Mouse (Mus musculus) CD4-positive, CD25-positive, alpha-beta regulatory T cell, adult 2 months (primary cell): Measurements from ENCODE around the gene Tmem120b.

Experiments used
- DNase-seq: peaks from one replicate; pipeline ENCODE4 v3.0.0-alpha.2; 2012; ENCODE audit warnings: low read depth, low spot score

The Tmem120b gene

DNA sequence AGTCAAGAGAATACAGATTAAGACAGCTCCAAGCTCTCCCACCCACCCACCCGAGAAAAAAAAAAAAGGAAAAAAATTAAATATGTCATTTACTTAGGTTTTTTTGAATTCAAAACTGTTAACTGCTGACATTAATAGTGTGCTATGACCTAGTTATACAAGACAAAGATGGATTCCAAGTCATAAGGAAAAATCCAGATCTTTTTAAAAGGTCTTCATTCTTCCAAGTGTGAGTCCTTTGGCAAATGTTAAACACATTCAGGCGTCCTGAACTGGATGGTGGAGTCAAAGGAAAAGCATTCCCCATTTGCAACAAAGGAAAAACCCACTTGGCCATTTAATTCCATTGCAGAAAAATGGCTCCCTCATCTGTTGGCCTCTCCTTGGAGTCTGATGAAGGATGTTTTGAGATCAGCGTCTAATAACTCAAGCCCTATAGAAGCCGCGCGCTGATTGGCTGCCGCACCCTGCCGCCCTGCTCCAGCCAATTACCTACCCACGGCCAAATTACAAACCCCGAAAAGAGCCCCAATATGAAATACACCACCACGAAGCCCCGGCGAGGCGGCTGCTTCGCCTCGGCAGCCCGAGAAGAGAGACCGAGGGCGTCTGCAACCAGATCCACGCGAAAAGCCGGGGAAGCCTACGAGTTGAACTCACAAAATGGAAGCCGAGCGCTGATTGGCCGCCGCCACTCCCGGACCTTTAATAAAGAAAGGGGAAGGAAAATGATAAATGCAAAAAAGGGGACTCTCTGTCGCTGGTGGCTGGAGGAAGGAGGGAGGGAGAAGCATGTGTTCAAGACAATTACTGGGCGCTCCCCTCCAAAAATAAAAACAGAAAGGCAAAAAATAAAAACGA lies 72.7 kb downstream of the Tmem120b start:
- peak; percentile 92 for DNase-seq

DNA sequence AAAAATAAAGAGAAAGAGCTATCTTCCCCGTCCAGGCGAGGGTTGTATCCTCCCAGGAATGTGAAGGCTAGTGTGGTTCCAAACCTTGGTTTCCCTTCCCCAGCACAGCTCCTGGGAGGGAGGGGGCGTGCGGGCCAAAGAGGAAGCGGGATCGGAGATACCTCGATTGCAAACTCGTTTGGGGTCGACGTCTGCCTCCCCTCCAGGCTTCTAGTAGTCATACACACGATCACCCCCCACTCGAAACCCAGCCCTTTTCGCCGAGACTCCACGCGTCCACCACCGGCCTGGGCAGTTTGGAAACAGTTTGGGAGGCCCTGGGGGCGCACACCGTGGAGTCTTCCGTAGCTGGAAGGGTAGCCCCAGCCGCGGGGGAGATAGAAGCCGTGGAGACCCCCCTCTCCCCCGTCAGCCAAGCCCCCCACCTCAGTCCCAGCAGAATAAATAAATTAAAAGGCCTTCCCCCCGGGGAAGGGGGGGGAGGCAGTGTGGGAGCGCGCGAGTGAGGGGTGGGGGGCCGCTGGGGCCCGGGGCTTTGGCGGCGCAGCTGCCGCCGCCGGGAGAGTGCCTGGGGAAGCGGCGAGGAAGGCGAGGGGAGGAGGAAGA lies 73.4 kb downstream of the Tmem120b start:
- DNase-seq, result peak; percentile 61

DNA sequence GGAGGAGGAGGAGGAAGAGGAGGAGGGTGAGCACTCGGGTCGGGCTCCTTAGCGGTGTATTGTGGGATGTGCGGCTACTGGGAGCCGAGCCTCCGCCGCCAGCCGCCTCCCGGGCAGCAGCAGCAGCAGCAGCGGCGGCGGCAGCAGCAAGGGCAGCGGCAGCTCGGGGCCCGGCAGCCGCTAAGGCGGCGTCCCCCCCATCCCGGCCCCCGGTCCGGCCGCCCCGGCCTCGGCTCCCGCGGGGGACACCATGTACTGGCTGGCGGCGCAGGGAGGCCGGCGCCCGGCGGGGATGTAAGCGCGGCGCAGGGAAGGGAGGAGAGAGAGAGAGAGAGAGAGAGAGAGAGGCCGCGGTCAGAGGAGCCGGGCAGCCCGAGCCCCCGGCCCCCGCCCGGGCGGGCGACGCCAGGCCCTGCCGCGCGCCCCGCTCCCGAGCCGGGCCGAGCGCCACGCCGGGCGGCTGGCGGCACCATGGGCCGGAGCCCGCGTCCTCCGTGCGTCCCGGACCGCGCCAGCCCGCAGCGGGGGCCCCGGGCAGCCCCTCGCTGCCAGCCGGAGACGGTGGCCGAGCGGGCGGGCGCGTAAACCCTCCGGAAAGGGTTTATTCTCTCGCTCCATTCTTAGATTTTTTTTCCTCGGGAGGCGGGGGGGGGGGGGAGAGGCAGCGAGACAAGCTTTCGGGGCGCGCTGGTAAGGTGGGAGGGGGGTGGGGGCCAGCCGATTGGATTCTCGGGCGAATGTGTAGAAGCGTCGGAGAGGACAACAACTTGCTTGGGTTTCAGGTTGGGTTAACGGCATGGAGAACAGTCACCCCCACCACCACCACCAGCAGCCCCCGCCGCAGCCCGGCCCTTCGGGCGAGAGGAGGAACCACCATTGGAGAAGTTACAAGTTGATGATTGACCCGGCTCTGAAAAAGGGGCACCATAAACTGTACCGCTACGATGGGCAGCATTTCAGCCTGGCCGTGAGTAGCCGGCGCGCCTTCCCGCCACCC lies 74.2 kb downstream of the Tmem120b start, which contains the start of gene Setd1b:
TSS of gene Setd1b (plus strand) at position 33 of the 997 bp plus-strand sequence.
- peak; percentile 74 for DNase-seq

DNA sequence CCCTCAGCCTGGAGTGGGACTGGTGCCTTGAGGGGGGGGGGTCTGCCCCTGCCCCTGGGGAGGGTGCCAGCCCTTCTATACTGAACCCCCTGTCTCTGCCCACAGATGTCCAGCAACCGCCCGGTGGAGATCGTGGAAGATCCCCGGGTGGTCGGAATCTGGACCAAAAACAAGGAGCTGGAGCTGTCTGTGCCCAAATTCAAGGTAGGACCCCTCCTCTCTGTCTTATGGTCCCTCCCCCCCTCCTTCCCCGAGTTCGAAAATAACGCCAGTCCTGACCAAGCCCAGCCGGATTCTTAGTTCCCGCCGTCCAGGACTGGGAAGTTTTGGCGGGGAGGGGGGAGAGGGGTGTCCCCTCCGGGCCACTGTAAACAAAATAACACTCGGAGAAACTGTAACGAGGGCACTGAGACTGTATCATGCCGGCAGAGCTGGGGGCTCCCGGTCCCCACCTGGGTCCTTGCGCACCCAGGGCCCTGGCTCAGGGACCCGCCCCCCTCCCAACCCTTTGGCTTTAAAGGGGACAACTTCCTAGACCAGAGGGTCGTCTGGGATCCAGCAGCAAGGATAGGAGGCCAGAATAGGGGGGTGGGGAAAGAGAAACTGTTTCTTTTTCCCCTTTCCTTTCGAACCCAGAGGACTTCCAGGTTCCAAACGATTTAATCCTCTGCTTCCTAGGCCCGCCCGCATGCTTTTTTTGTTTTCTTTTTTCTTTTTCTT lies 75.2 kb downstream of the Tmem120b start:
- DNase-seq, result peak; percentile 51

DNA sequence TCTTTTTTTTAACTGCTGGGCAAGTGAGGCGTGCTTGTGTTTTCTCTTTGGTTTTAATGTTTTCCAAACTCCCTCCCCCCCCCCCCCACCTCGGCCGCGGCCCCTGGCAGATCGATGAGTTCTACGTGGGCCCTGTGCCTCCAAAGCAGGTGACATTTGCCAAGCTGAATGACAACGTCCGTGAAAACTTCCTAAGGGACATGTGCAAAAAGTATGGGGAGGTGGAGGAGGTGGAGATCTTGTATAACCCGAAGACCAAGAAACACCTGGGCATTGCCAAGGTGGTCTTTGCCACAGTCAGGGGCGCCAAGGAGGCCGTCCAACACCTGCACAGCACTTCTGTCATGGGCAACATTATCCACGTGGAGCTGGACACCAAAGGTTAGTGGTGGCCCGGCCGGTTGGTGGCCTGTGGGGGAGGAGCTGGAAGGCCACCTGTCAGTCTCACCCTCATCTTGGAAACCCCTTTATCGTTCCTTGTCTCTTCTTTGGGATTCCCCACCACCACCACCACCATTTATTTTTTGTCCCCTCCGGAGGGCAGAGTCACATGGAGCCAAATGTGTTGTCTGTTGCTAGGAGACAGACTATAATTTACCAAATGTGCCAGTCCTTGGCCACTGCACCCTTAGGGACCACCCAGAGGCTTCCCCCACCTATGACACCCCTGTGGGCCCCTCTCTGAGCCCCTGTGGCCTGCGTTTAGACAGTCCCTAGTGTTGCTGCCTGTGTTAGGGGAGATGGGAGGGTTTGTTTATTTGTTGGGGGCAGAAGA lies 75.9 kb downstream of the Tmem120b start:
- DNase-seq, result peak; percentile 43

DNA sequence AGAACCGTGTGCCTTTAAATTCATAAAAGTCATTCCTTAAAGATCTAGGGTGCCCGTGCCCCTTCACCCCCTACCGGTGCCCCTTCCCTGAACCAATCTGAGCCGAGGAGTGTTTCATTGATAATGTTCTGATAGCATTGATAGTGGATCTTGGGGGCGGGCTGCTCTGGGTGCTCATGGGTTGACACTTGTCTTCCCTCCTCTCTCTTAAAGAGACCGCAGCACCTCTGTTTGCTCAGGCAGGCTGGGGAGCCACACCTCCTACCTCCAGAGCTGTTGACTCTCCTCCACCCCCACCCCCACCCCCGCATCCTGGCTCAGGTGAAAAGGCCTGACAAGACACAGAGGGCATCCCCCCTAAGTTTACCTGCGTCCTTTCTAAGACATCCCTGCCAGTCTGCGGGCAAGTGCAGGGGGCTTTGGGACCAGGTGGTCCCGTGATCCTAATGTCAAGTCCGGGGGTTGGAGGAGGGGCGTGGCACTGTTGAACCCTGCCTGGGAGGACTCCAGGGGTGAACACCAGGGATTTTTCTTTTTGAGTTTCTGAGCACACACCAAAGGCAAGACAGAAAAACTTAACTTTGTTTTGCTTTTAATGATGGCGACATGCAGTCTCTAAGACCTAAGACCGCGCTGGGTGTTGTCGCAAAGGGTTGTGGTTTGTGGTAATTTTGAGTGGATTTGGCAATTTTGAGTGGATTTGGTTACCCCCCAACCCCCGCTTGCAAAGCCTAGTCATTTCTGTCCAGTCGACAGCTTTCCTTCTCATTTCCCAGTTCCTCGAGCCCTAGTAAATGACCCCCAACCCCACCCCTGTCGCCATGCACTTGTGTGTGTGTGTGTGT lies 76.8 kb downstream of the Tmem120b start:
- DNase-seq, result peak; percentile 73

DNA sequence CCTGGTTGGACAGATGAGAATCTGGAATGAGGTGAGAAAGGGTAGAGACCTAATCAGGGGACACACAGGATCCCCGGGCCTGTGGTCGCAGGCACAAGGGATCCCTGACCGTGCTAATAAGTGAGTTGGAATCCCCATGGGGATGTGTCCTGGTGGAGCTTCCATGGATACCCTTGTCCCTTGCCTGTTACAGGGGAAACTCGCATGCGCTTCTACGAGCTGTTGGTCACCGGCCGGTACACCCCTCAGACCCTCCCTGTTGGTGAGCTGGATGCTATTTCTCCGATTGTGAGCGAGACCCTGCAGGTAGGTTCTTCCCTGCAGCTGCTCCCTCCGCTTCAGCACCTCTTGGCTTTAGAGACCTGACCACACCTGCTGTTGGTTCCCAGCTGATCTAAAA lies 78.1 kb downstream of the Tmem120b start:
- DNase-seq, result no peak

DNA sequence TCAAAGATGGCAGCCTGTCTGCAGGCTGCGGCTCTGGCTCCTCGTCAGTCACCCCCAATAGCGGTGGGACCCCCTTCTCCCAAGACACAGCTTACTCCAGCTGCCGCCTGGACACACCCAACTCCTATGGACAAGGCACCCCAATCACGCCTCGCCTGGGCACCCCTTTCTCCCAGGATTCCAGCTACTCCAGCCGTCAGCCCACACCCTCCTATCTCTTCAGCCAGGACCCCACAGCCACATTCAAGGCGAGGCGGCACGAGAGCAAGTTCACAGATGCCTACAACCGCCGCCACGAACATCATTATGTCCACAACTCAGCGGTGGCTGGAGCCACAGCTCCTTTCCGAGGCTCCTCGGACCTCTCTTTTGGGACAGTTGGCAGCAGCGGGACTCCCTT lies 79.4 kb downstream of the Tmem120b start:
- no peak for DNase-seq

DNA sequence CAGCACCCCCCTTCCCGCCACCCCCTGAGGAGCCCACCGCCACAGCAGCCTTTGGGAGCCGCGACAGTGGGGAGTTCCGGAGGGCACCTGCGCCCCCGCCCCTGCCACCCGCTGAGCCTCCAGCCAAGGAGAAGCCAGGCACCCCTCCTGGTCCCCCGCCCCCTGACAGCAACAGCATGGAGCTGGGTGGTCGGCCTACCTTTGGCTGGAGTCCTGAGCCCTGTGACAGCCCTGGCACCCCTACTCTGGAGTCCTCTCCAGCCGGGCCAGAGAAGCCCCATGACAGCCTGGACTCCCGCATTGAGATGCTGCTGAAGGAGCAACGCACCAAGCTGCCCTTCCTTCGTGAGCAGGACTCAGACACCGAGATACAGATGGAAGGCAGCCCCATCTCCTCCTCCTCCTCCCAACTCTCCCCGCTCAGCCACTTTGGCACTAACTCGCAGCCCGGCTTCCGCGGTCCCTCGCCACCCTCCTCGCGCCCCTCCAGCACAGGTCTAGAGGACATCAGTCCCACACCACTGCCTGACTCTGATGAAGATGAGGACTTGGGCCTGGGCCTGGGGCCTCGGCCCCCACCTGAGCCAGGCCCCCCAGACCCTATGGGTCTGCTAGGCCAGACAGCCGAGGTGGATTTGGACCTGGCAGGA lies 80.0 kb downstream of the Tmem120b start:
- no peak for DNase-seq

DNA sequence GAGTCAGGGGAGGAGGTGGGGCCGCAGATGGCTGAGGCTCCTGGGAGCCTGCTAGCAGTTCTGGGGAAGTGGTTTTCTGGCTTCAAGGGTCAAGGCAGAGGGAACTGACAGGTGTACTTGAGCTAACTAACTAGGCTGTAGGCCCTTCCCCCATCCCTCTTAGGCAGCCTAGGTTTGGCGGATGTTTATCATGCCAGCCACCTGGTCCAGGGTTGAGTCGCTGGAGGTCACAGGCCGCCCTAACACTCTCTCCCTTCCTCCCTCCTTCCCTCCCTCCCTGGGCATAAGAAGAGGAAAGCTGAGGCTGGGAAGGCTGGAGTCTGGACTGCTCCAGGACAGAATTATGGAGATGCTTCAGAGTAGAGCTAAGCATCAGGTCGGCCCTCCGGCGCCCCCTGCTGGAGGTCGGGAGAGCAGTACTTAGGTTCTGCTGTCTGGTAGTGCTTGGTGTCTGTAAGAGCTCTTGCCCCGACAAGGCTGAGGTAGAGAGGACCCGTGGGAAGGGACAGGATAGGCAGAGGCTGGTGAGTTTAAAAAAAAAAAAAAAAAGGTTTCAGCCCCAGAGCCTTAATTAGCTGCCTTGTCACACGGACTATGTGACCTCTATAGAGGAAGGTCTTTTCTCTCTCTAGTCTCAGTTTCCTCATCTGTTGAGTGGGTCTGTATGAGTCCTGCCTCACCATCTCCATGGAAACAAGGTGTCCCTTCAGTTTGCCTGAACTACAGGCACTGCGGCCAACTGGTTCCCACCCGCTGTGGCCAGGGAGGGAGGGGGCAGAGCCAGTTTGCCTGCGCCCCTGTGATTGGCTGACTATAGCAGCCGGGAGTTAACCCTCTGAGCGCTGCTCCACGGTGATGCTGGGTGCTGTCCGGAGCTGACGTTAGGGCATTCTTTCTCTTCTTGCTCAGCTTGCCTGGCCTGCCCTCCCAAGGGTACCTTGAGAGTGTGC lies 81.5 kb downstream of the Tmem120b start:
- DNase-seq, result peak; percentile 94

DNA sequence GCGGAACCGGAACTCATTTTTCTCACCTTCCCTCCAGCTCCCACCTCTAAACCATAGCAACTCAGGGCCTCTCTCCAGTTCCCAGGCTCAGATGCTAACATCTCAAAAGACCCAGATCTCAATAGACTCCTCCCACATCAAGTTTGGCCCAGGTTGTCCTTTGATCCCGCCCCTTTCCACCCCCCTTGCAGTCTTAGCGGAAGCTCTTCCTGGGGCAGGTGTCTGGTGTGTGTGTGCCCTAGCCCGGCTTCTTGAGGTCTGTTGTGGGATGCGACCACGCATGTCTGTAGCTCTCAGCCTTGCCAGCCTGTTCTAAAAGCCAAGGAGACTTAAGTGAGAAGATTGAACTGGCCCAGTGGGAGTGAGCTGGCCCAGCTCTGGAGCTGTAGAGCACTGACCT lies 82.4 kb downstream of the Tmem120b start:
- peak; percentile 91 for DNase-seq

DNA sequence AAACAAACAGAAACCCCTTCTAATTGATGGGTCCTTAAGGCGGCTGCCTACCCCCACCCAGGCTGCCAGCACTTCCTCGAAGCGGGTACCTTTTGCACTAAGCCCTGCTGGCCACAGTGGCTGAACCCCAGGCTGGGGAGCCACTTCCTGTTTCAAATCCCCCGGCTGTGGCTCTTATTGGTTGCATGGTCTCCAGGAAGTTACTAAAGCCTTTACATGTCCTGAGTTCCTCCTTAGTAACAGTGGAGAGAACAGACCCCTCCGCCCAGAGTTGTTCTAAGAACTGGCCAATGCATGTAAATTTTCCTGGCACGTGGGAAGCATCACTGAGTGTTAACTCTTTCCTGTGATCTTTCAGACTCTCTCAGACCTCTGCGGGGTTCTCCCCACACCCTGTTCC lies 82.9 kb downstream of the Tmem120b start:
- DNase-seq, result peak; percentile 81

DNA sequence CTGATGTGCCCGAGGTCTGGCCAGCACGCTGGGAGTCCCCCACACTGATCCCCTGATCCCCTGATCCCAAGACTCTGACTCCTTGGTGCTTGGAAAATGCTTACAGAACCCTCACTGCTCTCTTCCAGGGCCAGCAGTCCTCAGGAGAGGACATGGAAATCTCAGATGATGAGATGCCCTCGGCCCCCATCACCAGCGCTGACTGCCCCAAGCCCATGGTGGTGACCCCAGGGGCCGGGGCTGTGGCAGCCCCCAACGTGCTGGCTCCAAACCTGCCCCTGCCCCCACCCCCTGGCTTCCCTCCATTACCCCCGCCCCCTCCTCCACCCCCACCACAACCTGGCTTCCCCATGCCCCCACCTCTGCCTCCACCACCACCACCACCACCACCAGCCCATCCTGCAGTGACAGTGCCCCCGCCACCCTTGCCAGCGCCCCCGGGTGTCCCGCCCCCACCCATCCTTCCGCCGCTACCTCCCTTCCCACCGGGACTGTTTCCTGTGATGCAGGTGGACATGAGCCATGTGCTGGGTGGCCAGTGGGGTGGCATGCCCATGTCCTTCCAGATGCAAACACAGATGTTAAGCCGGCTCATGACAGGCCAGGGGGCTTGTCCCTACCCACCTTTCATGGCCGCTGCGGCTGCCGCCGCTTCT lies 83.6 kb downstream of the Tmem120b start:
- no peak for DNase-seq

DNA sequence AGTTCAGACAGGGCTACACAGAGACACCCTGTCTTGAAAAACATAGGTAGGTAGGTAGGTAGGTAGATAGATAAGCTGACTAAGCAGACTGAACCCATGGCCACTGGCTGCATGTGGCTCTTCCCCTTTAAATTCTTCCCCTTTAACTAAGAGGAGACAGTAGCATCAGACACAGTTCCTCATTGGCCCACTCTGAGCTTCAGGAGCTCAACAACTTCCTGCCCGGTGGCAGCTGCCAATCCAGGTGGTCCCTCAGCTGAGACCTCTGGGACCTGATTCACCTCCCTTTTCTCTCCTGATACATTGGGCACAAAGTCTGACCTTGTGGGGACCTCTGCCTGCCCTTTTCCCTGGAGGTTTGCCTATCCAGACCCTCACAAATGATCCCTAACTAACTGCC lies 84.7 kb downstream of the Tmem120b start:
- DNase-seq, result no peak

DNA sequence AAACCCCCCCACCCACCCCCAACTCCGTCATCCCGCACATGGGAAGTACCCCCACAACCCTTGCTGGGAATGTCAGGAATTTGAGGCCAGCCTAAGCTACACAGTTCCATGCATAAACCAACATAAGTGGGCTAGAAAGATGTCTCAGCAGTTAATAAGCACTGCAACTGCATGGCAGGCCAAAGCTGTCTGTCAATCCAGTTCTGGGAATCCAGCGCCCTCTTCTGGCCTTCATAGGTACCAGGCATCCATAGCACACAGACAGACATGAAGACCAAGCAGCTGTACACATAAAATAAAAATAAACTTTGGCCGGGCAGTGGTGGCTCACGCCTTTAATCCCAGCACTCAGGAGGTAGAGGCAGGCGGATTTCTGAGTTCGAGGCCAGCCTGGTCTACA lies 87.2 kb downstream of the Tmem120b start:
- DNase-seq, result peak; percentile 92

DNA sequence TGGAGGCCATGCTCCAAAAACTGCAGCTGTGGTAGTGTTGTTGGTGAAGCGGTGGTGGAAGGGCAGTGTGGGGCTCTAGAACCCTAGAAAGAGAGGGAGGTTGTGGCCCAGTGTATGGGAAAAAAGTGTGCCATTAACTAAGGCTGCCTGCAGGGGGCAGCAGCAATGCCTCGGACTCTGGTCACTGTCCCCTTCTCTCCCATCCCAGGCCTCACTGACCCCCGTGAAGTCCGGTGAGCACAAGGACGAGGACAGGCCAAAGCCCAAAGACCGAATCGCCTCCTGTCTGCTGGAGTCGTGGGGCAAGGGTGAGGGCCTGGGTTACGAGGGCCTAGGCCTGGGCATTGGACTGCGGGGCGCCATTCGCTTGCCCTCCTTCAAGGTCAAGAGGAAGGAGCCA lies 88.5 kb downstream of the Tmem120b start:
- no peak for DNase-seq

DNA sequence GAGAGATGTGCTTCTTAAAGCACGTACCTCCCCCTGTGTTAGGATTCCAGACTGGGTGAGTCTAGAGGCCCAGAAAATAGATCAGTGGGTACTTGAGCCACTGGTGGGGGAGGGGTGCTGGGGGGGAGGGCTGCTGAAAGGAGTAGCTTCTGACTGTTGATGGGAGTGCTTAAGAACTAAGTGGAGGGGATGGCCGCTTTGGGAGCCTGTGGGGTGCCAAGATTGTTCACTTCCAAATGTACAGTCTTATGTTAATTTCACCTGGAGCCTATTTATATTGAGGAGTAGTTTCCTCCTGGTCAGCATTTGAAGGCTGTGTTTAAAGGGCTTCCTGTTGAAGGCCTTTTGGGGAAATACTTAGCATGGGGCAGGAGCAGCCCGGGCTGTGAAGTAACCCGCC lies 89.8 kb downstream of the Tmem120b start:
- DNase-seq, result no peak
